28 mouse cellular contexts compared by ENCODE assay signal in genomic region chr11:51315991-51316810, GRCm38 (mm10). TPM values are rescaled to one million over a fixed set of nuclear protein-coding genes. Genes with fewer than 3 reads are reported as not detected.
A peak's percentile ranks its signal among the peaks of the same experiment; 100 is the strongest.
DNase-seq lines count a peak whose midpoint lies in the region; TF ChIP-seq lines count a peak whose summit lies in the region.
"Had no signal": no experiment of that assay in that cellular context is flagged by ENCODE, and none has a peak within 500 bp of the region (broad histone marks: within the 10 kb centered on the region; RNA-seq: fewer than 3 reads in every experiment).

No protein-coding gene starts in this region.

- 89% methylated on average over 7 of the region's 7 CpGs for WGBS in thymus, adult 2 months

- DNase-seq in heart, adult 11 months, result peak; percentile 73
- DNase-seq in heart, postnatal 36 days, result no peak
- DNase-seq in Muller cell, postnatal 12 days (ENCODE audit: inconsistent ontology term), result peak; percentile 89
- peak; percentile 18 for DNase-seq in cerebellum, adult 8-10 months
- DNase-seq in cerebellum, postnatal 36 days, result peak; percentile 31 to 40
- DNase-seq in thymus, adult 2 months, result no peak
- DNase-seq in spleen, adult 18-20 months, result no peak
- DNase-seq in kidney, postnatal 14 days, result no peak
- DNase-seq: gastrocnemius, postnatal 36 days; kidney, adult 11 months; liver; lung, postnatal 36 days; right cerebral cortex, postnatal 4 days; thymus, adult 18-20 months; thymus, postnatal 4 days had no signal

- no peaks in the 10 kb centered on the region for H3K36me3 ChIP-seq in thymus, adult 2 months (ENCODE audit: control insufficient read depth, insufficient read depth, low read length)
- H3K36me3 ChIP-seq: heart, embryonic 15.5 days; kidney, embryonic 15.5 days; liver, embryonic 15.5 days; lung, embryonic 15.5 days had no signal

- no peaks in the 10 kb centered on the region for H3K4me1 ChIP-seq in thymus, adult 2 months (replicated peaks; ENCODE audit: control insufficient read depth, insufficient read depth, low read length)
- H3K4me1 ChIP-seq: heart, embryonic 15.5 days; kidney, embryonic 15.5 days; liver, embryonic 15.5 days; lung, embryonic 15.5 days had no signal

- no peak for TF ChIP-seq POLR2A in thymus, adult 2 months (IDR thresholded peaks at IDR 0.05; ENCODE audit: control insufficient read depth, extremely low read depth, insufficient read depth, low read length, poor library complexity)

- H3K27me3 ChIP-seq in thymus, adult 2 months (ENCODE audit: control insufficient read depth, insufficient read depth, low read length), result no peaks in the 10 kb centered on the region
- H3K27me3 ChIP-seq: heart, embryonic 15.5 days; kidney, embryonic 15.5 days; liver, embryonic 15.5 days; lung, embryonic 15.5 days; Patski had no signal

- no peak for TF ChIP-seq CTCF in thymus, adult 2 months (IDR thresholded peaks at IDR 0.05; ENCODE audit: borderline replicate concordance, control insufficient read depth, extremely low read depth, insufficient read depth, low read length, poor library complexity)

- H3K27ac ChIP-seq in thymus, adult 2 months (ENCODE audit: control insufficient read depth, insufficient read depth, low read length), result no peak overlapping the region
- H3K27ac ChIP-seq: heart, embryonic 15.5 days; kidney, embryonic 15.5 days; limb, embryonic 10.5 days; liver, embryonic 15.5 days; lung, embryonic 15.5 days had no signal

- no peak overlapping the region for H3K4me3 ChIP-seq in thymus, adult 2 months (ENCODE audit: control insufficient read depth, insufficient read depth, low read length)
- H3K4me3 ChIP-seq: heart, embryonic 15.5 days; kidney, embryonic 15.5 days; limb, embryonic 10.5 days; liver, embryonic 15.5 days; lung, embryonic 15.5 days had no signal

- intact Hi-C loops in heart, postnatal 36 days (cut with DNase I), result no loop called here

RNA-seq across cellular contexts. Expression of gene Col23a1, which starts 26.5 kb away (rescaled TPM):
- total RNA-seq in heart, postnatal 36 days (2021), result 1 to 10 TPM; 1.3 to 1.4 TPM
- 0.80 and 1.2 TPM in 2 replicates for polyA plus RNA-seq in thymus, adult 2 months (2012; rRNA removed)
- total RNA-seq: megakaryocyte-erythroid progenitor cell, adult 5-6 weeks had no signal

RNA-seq across cellular contexts. Expression of gene BC049762, which starts 53.4 kb away (rescaled TPM):
- under 1 TPM in 1 of 2 experiments, not detected in 1; 0.47 TPM for total RNA-seq in heart, postnatal 36 days (2021)
- polyA plus RNA-seq in thymus, adult 2 months (2012; rRNA removed), result 0.15 and 0.26 TPM in 2 replicates
- total RNA-seq: gastrocnemius, postnatal 36 days; hematopoietic stem cell, adult 5-6 weeks; layer of hippocampus, postnatal 10 days; left cerebral cortex, adult 8-10 months; megakaryocyte-erythroid progenitor cell, adult 5-6 weeks; neutrophil, adult 5-6 weeks had no signal
- polyA plus RNA-seq: cortical plate, adult 2 months; embryonic facial prominence, embryonic 11.5 days; lung, embryonic 15.5 days had no signal

RNA-seq across cellular contexts. Expression of gene Clk4, which starts 54.7 kb away (rescaled TPM):
- total RNA-seq in heart, postnatal 36 days (2021), result 10 to 100 TPM; 40.5 to 45.4 TPM
- polyA plus RNA-seq in thymus, adult 2 months (2012; rRNA removed), result 62.9 and 68.2 TPM in 2 replicates

Comparison
In these comparisons a context has a peak if more than half of its experiments do, and no peak if none do; other contexts are left out.
1. DNase-seq: peak in heart, adult 11 months (single experiment), Muller cell, postnatal 12 days (single experiment), cerebellum, adult 8-10 months (single experiment) and cerebellum, postnatal 36 days (2 of 2); none in heart, postnatal 36 days (0 of 2), thymus, adult 2 months (single experiment), spleen, adult 18-20 months (0 of 2) and kidney, postnatal 14 days (single experiment).